Mouse (Mus musculus) cerebellum, adult 2 months (tissue): ENCODE results near the gene Ddhd1.

Experiments used
- CTCF ChIP-seq: fragments of 200-500 bp; IDR thresholded peaks from 2 replicates; pipeline ENCODE4 v1.5.1; 2011; ENCODE audit warnings: low read depth, mild to moderate bottlenecking, control low read depth, low read length, moderate library complexity, borderline replicate concordance; ENCODE audit not compliant: insufficient read depth
- POLR2A ChIP-seq: fragments of 200-500 bp; IDR thresholded peaks from 2 replicates; pipeline ENCODE4 v1.6.1; 2011; ENCODE audit warnings: low read length, control low read depth, borderline replicate concordance; ENCODE audit not compliant: insufficient read depth

- TF ChIP-seq POLR2A, result no peak
- TF ChIP-seq CTCF, result no peak
Measured at GRCm38 (mm10) chr14:45642217-45642616, 15.7 kb downstream of the Ddhd1 start.
